Comparison of ENCODE assay signal across 1 mouse cellular context in genomic region chr11:79207691-79208090, GRCm38 (mm10).
TF ChIP-seq lines count a peak whose summit lies in the region.

No protein-coding gene starts in this region.

TF ChIP-seq in CH12.LX, 34 proteins besides CTCF, POLR2A, EP300 and RAD21 (continued from another document):
- TF ChIP-seq ZNF384 (IDR thresholded peaks at IDR 0.05; ENCODE audit: low read depth, low read length) (peak; percentile 52), USF2 (conservative IDR thresholded peaks at IDR 0.05; ENCODE audit: low read depth, low read length) (no peak), UBTF (IDR thresholded peaks at IDR 0.05; ENCODE audit: low read depth, low read length) (no peak)
